Comparison of ENCODE assay signal across 30 mouse cellular contexts in genomic region chr6:148736390-148736789, GRCm38 (mm10).
DNase-seq lines count a peak whose midpoint lies in the region; ATAC-seq lines count a peak whose summit lies in the region.
"Had no signal": no experiment of that assay in that cellular context is flagged by ENCODE, and none has a peak within 500 bp of the region (broad histone marks: within the 10 kb centered on the region; RNA-seq: fewer than 3 reads in every experiment).

No protein-coding gene starts in this region.

- DNase-seq in spleen, postnatal 36 days (ENCODE audit: low spot score in 2 of 2): peak; percentile 1 to 4
- DNase-seq in spleen, adult 12 weeks (ENCODE audit: low spot score): no peak
- no peak for DNase-seq in urinary bladder, adult 2 months (ENCODE audit: low spot score)
- DNase-seq: adrenal gland, postnatal 10 days; adrenal gland, postnatal 36 days; cerebellum, adult 18-20 months; cerebellum, adult 9-10 months; cerebellum, postnatal 14 days; embryo, embryonic 11 days; forebrain, postnatal 0 days; gastrocnemius, postnatal 10 days; gastrocnemius, postnatal 36 days; heart, adult 2 months; heart, postnatal 14 days; heart, postnatal 4 days had no signal

- WGBS in forebrain, embryonic 15.5 days: 90% methylated on average over 1 of the region's 1 CpGs

- no peaks in the 10 kb centered on the region for H3K9me3 ChIP-seq in forebrain, embryonic 15.5 days
- H3K9me3 ChIP-seq: embryonic facial prominence, embryonic 10.5 days; embryonic facial prominence, embryonic 13.5 days; forebrain, embryonic 10.5 days; forebrain, embryonic 13.5 days; G1E; heart, embryonic 10.5 days; heart, embryonic 13.5 days had no signal

- no peak overlapping the region for H3K9ac ChIP-seq in forebrain, embryonic 15.5 days (replicated peaks)
- H3K9ac ChIP-seq: embryonic facial prominence, embryonic 13.5 days; forebrain, embryonic 13.5 days; forebrain, postnatal 0 days; heart, embryonic 13.5 days; hindbrain, embryonic 14.5 days had no signal

- no peak overlapping the region for H3K4me2 ChIP-seq in forebrain, embryonic 15.5 days (replicated peaks)
- H3K4me2 ChIP-seq: embryonic facial prominence, embryonic 13.5 days; forebrain, embryonic 13.5 days; heart, embryonic 13.5 days; hindbrain, embryonic 14.5 days had no signal

- ATAC-seq in megakaryocyte, adult 5-6 weeks (ENCODE audit: poor library complexity, severe bottlenecking): 0 out of 2 replicates have a peak, but pooled peaks have one; percentile 44
- ATAC-seq in neutrophil, adult 5-6 weeks (ENCODE audit: extremely low read depth, insufficient number of reproducible peaks, low FRiP score, poor library complexity, severe bottlenecking): peak; percentile 61; the same call in 1 of the 2 replicates
- ATAC-seq in forebrain, embryonic 15.5 days (replicated peaks): no peak
- ATAC-seq in erythroblast, adult 5-6 weeks (replicated peaks; ENCODE audit: low FRiP score, poor library complexity, severe bottlenecking): no peak
- ATAC-seq: forebrain, embryonic 13.5 days; forebrain, postnatal 0 days; hindbrain, postnatal 0 days; inflammation-experienced regulatory T-cells, adult 6 months; Patski had no signal

- H3K4me1 ChIP-seq in forebrain, embryonic 15.5 days: peaks cover 6% of the 10 kb centered on the region; the same call in 1 of the 2 replicates

- H3K4me3 ChIP-seq in forebrain, embryonic 15.5 days: no peak overlapping the region
- H3K4me3 ChIP-seq: embryonic facial prominence, embryonic 10.5 days; embryonic facial prominence, embryonic 13.5 days; forebrain, embryonic 10.5 days; forebrain, embryonic 13.5 days; heart, adult 2 months; heart, embryonic 10.5 days; heart, embryonic 13.5 days had no signal

- H3K27ac ChIP-seq in forebrain, embryonic 15.5 days (replicated peaks): no peak overlapping the region
- H3K27ac ChIP-seq: embryonic facial prominence, embryonic 10.5 days; embryonic facial prominence, embryonic 13.5 days; forebrain, embryonic 10.5 days; forebrain, embryonic 13.5 days; heart, adult 2 months; heart, embryonic 10.5 days; heart, embryonic 13.5 days; hindbrain, embryonic 14.5 days; hindbrain, postnatal 0 days had no signal

- H3K36me3 ChIP-seq in forebrain, embryonic 15.5 days: no peaks in the 10 kb centered on the region
- H3K36me3 ChIP-seq: embryonic facial prominence, embryonic 10.5 days; embryonic facial prominence, embryonic 13.5 days; forebrain, embryonic 10.5 days; G1E; heart, embryonic 10.5 days; heart, embryonic 13.5 days had no signal

- H3K27me3 ChIP-seq in forebrain, embryonic 15.5 days: no peaks in the 10 kb centered on the region
- H3K27me3 ChIP-seq: embryonic facial prominence, embryonic 13.5 days; forebrain, embryonic 13.5 days; heart, embryonic 13.5 days; Patski had no signal

Comparison
In these comparisons a context has a peak if more than half of its experiments do, and no peak if none do; other contexts are left out.
1. DNase-seq: peak in spleen, postnatal 36 days (2 of 2); none in spleen, adult 12 weeks (single experiment) and urinary bladder, adult 2 months (single experiment).
2. ATAC-seq: peak in megakaryocyte, adult 5-6 weeks (single experiment) and neutrophil, adult 5-6 weeks (single experiment); none in forebrain, embryonic 15.5 days (single experiment) and erythroblast, adult 5-6 weeks (single experiment).